Mouse (Mus musculus) midbrain, embryonic 13.5 days (tissue): ENCODE measurements around the gene Tgm2. TPM values are rescaled to one million over a fixed set of nuclear protein-coding genes. Genes with fewer than 3 reads are reported as not detected.

Source experiments
- ATAC-seq: fragments of 200-750 bp; cut with Nextera tagmentation; 2 replicates; pipeline ENCODE4 v1.8.0; 2017; ENCODE audit warnings: mild to moderate bottlenecking, moderate TSS enrichment, moderate library complexity
- H3K27ac ChIP-seq: fragments of 300-500 bp; sonication (generic); 2 replicates; pipeline ENCODE4 v1.5.1; 2015; ENCODE audit warnings: inconsistent platforms, mild to moderate bottlenecking, moderate library complexity
- H3K27me3 ChIP-seq: fragments of 300-500 bp; sonication (generic); 2 replicates; pipeline ENCODE4 v1.6.1; 2015; ENCODE audit warnings: mild to moderate bottlenecking, inconsistent platforms
- H3K36me3 ChIP-seq: fragments of 300-500 bp; sonication (generic); 2 replicates; pipeline ENCODE4 v1.6.1; 2015; ENCODE audit warnings: mild to moderate bottlenecking, inconsistent platforms
- H3K4me1 ChIP-seq: fragments of 300-500 bp; sonication (generic); replicated peaks from 2 replicates; pipeline ENCODE4 v1.6.1; 2015; ENCODE audit warnings: inconsistent platforms
- H3K4me2 ChIP-seq: fragments of 300-500 bp; sonication (generic); replicated peaks from 2 replicates; pipeline ENCODE4 v1.6.1; 2015; ENCODE audit warnings: moderate library complexity, mild to moderate bottlenecking, inconsistent platforms
- H3K4me3 ChIP-seq: fragments of 300-500 bp; sonication (generic); replicated peaks from 2 replicates; pipeline ENCODE4 v1.5.1; 2015; ENCODE audit warnings: mild to moderate bottlenecking, inconsistent platforms
- H3K9ac ChIP-seq: fragments of 300-500 bp; sonication (generic); replicated peaks from 2 replicates; pipeline ENCODE4 v1.6.1; 2015; ENCODE audit warnings: mild to moderate bottlenecking, inconsistent platforms
- H3K9me3 ChIP-seq: fragments of 300-500 bp; sonication (generic); 2 replicates; pipeline ENCODE4 v1.6.1; 2016; ENCODE audit warnings: mild to moderate bottlenecking, inconsistent platforms
- WGBS: fragments of 180-500 bp; shearing (Covaris S2); methylation state at CpG from one replicate; pipeline ENCODE4 v1.1.7; 2015; 5-methylcytosine and 5-hydroxymethylcytosine counted together
- polyA plus RNA-seq: library from polyadenylated mRNA; unstranded; fragments of >200 nt; fragmentation: Nextera tagmentation; extraction: Ambion mirVana; gene quantifications from 2 replicates; pipeline ENCODE4 v1.2.1, GENCODE M21; 2015

Gene Tgm2
- polyA plus RNA-seq, 1 experiment from 2014 or later: 12.3 TPM

DNA sequence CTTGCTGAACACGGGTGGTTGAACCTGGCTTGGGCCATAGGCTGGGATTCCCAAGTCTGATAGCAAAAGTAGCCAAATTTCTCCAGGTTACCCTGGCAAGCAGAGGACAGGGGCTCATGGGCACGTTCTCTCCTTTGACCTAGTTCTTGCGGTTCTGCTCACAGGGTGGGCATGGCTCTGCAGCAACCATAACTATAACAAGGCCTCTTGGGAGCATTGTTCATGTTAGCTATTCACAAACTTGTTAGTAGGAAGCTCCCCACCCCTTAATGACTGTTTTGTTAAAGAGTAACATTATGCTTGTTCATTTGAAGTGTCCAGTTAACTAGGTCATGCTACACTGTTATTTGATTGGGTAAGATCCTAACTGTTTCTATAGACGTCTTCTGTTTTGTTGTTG lies 19.5 kb upstream of the Tgm2 start:
- no peaks in the 10 kb centered on the region for H3K4me1 ChIP-seq
- ATAC-seq: no peak
- H3K27ac ChIP-seq: no peak overlapping the region
- no peak overlapping the region for H3K4me2 ChIP-seq
- no peaks in the 10 kb centered on the region for H3K27me3 ChIP-seq
- H3K4me3 ChIP-seq: no peak overlapping the region
- H3K9ac ChIP-seq: no peak overlapping the region
- H3K9me3 ChIP-seq: no peaks in the 10 kb centered on the region
- no peaks in the 10 kb centered on the region for H3K36me3 ChIP-seq
- 92% methylated on average over 4 of the region's 4 CpGs for WGBS

DNA sequence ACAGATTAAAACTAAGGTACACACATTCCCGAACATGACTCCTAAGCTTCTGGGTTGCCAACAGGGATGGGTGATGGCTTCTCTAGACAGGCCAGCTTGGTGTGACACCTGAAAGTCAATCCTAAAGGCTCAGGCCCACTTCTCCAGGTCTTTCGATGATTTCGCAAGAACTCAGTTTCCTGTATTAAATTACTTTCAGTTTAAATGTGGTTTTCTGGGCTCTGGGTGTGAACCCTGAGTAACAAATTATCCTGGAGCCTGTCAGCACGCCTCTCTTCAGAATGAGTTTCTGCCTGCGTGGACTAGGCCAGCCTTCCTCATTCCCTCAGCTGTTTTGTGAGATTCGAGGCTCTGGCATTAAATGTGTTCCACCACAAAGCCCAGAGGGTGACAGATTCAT lies 16.8 kb upstream of the Tgm2 start:
- Histone ChIP-seq H3K36me3 (no peaks in the 10 kb centered on the region), H3K4me2 (no peak overlapping the region), H3K4me3 (no peak overlapping the region), H3K27me3 (no peaks in the 10 kb centered on the region), H3K9ac (no peak overlapping the region), H3K27ac (no peak overlapping the region), H3K9me3 (no peaks in the 10 kb centered on the region), H3K4me1 (no peaks in the 10 kb centered on the region)
- WGBS: 88% methylated on average over 6 of the region's 6 CpGs
- no peak for ATAC-seq

DNA sequence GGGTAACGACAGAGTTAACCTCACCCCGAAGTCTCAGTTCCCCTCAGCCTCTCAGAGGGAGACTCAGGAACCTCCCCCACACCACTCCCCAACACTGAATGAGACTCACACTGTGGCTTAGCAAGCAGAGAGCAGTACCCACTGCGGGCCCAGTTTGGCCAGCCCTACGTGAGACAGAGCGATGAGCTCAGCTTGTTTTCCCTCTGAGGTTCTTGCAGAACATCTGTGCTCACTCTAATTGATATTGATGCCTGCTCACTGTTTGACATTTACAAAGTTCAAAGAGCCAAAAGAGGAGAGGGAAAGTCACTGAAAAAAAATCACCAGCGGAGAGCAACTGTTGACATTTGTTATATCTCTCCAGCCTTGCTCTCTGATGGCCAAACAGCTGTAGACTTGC lies 15.5 kb upstream of the Tgm2 start:
- no peaks in the 10 kb centered on the region for H3K27me3 ChIP-seq
- no peaks in the 10 kb centered on the region for H3K9me3 ChIP-seq
- no peak overlapping the region for H3K27ac ChIP-seq
- no peaks in the 10 kb centered on the region for H3K36me3 ChIP-seq
- no peaks in the 10 kb centered on the region for H3K4me1 ChIP-seq
- H3K4me3 ChIP-seq: no peak overlapping the region
- no peak for ATAC-seq
- no peak overlapping the region for H3K9ac ChIP-seq
- WGBS: 92% methylated on average over 6 of the region's 6 CpGs
- H3K4me2 ChIP-seq: no peak overlapping the region

DNA sequence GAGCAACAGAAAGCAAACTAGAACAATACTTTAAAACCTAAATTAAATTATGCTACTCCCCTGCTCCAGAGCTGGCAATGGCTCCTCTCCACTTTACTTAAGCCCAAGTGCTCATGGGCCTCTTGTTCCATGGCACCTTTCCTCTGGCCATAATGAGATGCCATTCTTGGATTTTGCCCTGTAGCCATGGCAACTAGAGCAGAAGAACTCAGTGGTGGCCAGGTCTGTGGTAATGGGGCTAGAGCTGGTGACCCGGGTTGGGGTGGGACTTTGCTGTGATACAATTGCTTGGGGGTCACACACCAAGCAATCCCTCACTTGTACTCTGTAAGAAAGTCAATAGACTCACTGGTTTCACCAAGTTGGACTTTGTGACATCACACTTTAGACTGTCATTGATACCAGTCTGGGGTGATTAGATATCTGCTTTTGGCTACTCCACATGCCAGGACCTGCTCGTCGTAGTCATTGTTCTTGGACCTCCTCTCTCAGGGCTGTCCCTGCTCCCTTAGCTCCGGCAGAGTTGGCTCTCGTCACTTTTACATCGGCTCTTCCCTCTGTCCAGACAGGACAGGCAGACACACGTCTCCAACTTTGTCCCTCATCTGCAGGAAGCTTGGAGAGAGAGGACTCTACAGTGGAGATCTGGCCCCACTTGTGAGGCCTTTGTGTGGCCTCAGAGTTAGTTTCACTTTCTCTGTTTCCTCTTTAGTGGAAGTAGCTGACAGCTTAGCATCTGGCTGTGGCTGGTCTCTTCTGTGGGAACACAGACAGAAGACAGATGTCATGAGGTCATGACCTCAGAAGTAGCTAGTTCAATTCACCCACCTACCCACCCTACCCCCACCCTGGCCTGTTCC lies 13.4 kb upstream of the Tgm2 start:
- WGBS: 57% methylated on average over 7 of the region's 7 CpGs
- no peaks in the 10 kb centered on the region for H3K36me3 ChIP-seq
- H3K4me2 ChIP-seq: no peak overlapping the region
- H3K4me3 ChIP-seq: no peak overlapping the region
- H3K9ac ChIP-seq: no peak overlapping the region
- H3K9me3 ChIP-seq: no peaks in the 10 kb centered on the region
- no peaks in the 10 kb centered on the region for H3K4me1 ChIP-seq
- no peaks in the 10 kb centered on the region for H3K27me3 ChIP-seq
- H3K27ac ChIP-seq: no peak overlapping the region
- ATAC-seq: no peak

DNA sequence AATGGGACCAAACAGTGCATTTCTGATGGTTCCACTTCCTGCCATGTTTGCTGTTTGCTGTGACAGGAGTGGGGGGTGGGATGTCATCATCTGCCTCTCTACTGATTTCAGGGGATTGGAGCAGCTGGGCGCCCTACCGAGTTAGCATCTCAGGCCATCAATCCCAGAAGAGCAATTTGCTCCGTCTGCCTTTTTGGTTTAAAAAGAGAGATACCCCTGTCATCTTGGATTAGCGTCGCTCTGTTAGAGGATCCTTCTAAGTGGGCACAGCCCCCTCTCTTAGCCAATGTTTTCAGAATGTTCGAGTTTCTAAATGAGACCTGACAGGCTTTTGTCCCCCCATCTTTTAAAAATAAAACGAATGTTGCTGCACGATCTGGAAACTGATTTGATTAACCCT lies 11.4 kb upstream of the Tgm2 start:
- Histone ChIP-seq H3K9ac (no peak overlapping the region), H3K27me3 (no peaks in the 10 kb centered on the region), H3K4me3 (no peak overlapping the region), H3K4me2 (no peak overlapping the region), H3K36me3 (no peaks in the 10 kb centered on the region), H3K4me1 (peaks cover 12% of the 10 kb centered on the region), H3K9me3 (no peaks in the 10 kb centered on the region), H3K27ac (no peak overlapping the region)
- no peak for ATAC-seq
- WGBS: 42% methylated on average over 8 of the region's 8 CpGs

DNA sequence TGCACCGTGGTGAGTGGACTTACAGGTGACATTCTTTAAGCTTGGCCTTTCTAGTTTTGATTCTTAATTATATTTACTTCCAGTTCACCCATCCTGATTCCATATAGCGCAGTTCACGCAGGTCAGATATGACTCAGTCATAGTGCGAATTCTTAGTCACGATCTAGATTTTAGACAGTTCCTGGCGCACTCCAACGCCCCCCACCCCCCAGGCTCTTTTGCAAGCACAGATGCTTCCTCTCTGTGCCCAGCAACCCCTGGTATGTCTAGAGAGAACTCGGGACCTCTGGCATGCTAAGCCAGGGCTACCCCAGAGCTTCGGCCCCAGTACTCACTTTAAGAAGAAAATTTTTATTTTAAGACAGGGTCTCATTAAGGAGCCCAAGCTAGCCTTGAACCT lies 10.3 kb upstream of the Tgm2 start:
- Histone ChIP-seq H3K36me3 (no peaks in the 10 kb centered on the region), H3K9me3 (no peaks in the 10 kb centered on the region), H3K9ac (no peak overlapping the region), H3K27ac (no peak overlapping the region), H3K4me2 (no peak overlapping the region), H3K4me3 (no peak overlapping the region), H3K27me3 (no peaks in the 10 kb centered on the region), H3K4me1 (peaks cover 12% of the 10 kb centered on the region)
- 91% methylated on average over 9 of the region's 9 CpGs for WGBS
- ATAC-seq: no peak

DNA sequence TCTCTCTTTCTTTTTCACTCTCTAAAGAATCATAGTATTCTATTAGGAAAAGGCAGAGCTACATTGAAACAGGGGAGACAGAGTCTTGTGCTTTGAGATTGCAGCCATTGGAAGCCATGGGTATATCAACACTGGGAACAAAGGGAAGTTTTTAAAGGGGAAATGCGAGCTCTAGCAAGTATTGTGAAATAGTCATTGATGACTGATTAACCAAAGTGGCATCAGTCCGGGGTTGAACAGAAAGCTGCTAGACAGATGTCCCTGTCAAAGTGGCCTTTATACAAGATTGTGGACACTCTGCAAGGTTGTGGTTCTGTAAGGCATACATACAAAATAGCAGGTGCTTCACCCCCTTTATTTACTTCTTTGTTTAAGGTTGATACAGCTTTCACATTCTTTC lies 9.4 kb upstream of the Tgm2 start:
- H3K27me3 ChIP-seq: no peaks in the 10 kb centered on the region
- 88% methylated on average over 2 of the region's 2 CpGs for WGBS
- no peak for ATAC-seq
- no peak overlapping the region for H3K27ac ChIP-seq
- peaks cover 12% of the 10 kb centered on the region for H3K4me1 ChIP-seq
- peaks cover 3% of the 10 kb centered on the region; the same call in 1 of the 2 replicates for H3K9me3 ChIP-seq
- no peaks in the 10 kb centered on the region for H3K36me3 ChIP-seq
- no peak overlapping the region for H3K4me2 ChIP-seq
- no peak overlapping the region for H3K4me3 ChIP-seq
- H3K9ac ChIP-seq: no peak overlapping the region

DNA sequence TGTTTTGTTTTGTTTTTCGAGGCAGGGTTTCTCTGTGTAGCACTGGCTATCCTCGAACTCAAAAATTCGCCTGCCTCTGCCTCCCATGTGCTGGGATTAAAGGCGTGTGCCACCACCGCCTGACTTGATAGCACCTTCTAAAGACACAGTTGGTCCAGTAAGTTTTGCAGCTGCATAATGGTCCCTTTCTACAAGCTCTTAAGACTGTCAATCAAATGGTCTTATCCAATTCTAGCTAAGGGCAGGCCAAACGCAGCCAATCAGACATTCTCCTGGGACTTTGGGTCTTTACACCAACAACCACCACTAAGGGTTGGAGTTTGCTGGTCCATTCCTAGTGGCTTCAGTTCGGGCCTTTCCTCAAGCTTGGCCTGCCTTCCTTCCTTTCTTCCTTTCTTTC lies 8.9 kb upstream of the Tgm2 start:
- no peak for ATAC-seq
- WGBS: 92% methylated on average over 7 of the region's 7 CpGs

DNA sequence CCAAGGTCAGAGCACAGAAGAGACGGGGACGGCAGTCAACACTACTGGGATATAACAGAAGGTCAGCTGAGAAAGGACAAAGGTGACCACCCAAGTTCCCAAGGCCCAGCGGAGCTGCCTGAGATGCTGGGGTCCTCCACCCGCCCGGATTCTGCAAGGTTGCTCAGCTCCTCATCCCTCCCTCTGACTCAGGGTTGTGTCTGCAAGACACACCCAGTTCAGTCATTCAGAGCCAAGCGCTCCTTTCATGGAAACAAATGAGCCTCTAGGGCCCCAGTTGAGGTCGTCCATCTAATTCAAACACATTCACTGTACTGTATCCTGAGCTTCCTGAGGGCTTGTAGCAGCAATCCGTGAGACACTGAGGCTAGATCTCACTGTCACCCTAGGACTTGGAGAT lies 8.4 kb upstream of the Tgm2 start:
- Histone ChIP-seq H3K27me3 (no peaks in the 10 kb centered on the region), H3K4me1 (peaks cover 12% of the 10 kb centered on the region), H3K4me2 (no peak overlapping the region), H3K4me3 (no peak overlapping the region), H3K27ac (no peak overlapping the region), H3K36me3 (no peaks in the 10 kb centered on the region), H3K9ac (no peak overlapping the region), H3K9me3 (peaks cover 3% of the 10 kb centered on the region; the same call in 1 of the 2 replicates)
- ATAC-seq: no peak
- WGBS: 67% methylated on average over 8 of the region's 8 CpGs

More for the DNA sequence above, 8.9 kb upstream of the Tgm2 start:
- peaks cover 12% of the 10 kb centered on the region for H3K4me1 ChIP-seq
- H3K27ac ChIP-seq: no peak overlapping the region
- H3K27me3 ChIP-seq: no peaks in the 10 kb centered on the region
- H3K4me3 ChIP-seq: no peak overlapping the region
- H3K4me2 ChIP-seq: no peak overlapping the region
- H3K9ac ChIP-seq: no peak overlapping the region
- H3K9me3 ChIP-seq: peaks cover 3% of the 10 kb centered on the region; the same call in 1 of the 2 replicates
- no peaks in the 10 kb centered on the region for H3K36me3 ChIP-seq

DNA sequence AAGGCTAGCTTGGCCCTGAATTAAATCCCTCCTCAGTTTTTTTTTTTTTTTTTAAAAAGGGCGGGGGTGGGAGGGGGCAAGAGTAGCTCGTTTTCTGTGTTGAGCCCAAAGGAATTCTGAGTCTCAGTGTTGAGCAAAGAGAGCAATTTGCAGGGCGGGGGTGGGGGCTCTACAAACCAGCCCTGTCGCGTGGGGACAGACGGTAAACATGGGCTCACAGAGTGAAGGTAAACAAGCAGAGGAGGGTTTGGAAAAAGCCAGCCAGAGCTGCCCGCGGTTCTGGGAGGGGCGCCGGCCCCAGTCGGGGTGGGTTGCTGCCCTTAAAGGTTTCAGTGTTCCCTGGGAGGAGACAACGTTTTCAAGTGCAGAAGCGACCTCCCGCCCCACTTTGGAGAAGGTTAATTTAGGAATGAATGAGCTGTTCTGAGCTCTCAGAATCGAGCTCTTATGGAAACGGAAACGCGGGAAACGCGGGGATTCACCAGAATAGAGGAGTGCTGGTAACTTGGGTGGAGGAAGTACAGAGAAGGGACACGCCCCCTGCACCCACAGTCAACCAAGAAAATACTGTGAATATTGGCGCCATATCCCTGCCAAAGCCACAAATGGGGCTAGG lies 7.6 kb upstream of the Tgm2 start:
- H3K36me3 ChIP-seq: no peaks in the 10 kb centered on the region
- H3K27ac ChIP-seq: no peak overlapping the region
- peak overlapping the region; percentile 59 for H3K4me2 ChIP-seq
- H3K9me3 ChIP-seq: peaks cover 3% of the 10 kb centered on the region; the same call in 1 of the 2 replicates
- WGBS: under 1% methylated on average over 22 of the region's 22 CpGs
- peaks cover 12% of the 10 kb centered on the region for H3K4me1 ChIP-seq
- peak overlapping the region; percentile 58; the same call in 1 of the 2 replicates for H3K9ac ChIP-seq
- peak; percentile 17; the same call in 1 of the 2 replicates for ATAC-seq
- no peaks in the 10 kb centered on the region for H3K27me3 ChIP-seq
- H3K4me3 ChIP-seq: peak overlapping the region; percentile 36

DNA sequence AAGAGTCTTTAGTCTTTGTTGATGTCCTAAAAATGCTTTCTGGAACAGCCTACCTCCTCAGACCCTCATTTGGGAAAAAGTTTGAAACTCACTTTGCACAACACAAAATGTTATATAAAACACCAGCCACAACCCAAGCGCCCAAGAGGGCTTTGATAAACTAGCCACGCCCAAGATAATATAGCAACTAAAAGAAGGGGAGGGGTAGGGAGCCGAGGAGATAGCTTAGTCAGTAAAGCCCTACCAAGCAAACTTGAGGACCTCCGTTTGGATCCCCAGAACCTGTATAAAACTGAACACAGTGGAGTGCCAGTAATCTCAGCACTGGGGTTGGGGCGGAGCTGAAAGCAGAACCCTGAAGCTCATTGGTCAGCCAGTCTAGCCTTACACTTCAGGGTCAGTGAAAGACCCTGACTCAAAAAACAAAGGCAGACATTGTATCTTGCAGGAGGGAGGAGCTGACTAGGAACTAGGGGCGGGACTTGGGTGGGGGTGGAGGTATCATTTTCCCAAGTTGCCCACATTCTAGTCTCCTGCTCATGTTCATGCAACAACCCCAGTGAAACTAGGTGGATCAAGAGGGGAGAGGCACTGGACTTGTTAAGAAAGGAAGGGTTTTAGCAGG lies 6.6 kb upstream of the Tgm2 start:
- Histone ChIP-seq H3K9ac (no peak overlapping the region), H3K27ac (no peak overlapping the region), H3K9me3 (peaks cover 3% of the 10 kb centered on the region; the same call in 1 of the 2 replicates), H3K4me2 (no peak overlapping the region), H3K36me3 (no peaks in the 10 kb centered on the region), H3K4me3 (no peak overlapping the region), H3K27me3 (no peaks in the 10 kb centered on the region), H3K4me1 (peaks cover 12% of the 10 kb centered on the region)
- no peak for ATAC-seq
- 31% methylated on average over 6 of the region's 6 CpGs for WGBS

DNA sequence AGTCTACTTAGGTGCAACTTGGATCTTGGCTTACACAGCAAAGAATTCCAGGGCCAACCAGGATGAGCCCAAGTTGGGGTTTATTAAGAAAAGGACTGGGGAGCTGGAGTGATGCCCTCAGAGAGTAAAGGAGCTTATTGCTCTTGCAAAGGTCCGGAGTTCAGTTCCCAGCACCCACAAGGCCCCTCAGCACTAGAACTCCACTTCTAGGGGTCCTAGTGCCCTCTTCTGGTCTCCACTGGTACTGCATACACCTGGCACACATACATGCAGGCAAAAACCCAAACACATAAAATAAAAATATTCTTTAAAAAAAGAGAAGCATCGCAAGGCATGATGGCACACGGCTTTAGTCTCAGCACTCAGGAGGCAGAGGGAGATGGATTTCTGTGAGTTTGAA lies 4.8 kb upstream of the Tgm2 start:
- 94% methylated on average over 3 of the region's 3 CpGs for WGBS

More for the DNA sequence above, 4.8 kb upstream of the Tgm2 start:
- Histone ChIP-seq H3K27me3 (peaks cover 2% of the 10 kb centered on the region; the same call in 1 of the 2 replicates), H3K9ac (no peak overlapping the region), H3K4me3 (no peak overlapping the region), H3K4me1 (peaks cover 15% of the 10 kb centered on the region), H3K9me3 (peaks cover 3% of the 10 kb centered on the region; the same call in 1 of the 2 replicates), H3K27ac (no peak overlapping the region), H3K36me3 (no peaks in the 10 kb centered on the region), H3K4me2 (no peak overlapping the region)
- ATAC-seq: no peak
